Mouse (Mus musculus) MEL (cell line): ENCODE results near the gene Zscan12. TPM values are rescaled to one million over a fixed set of nuclear protein-coding genes. Genes with fewer than 3 reads are reported as not detected.

Experiments used
- DNase-seq: peaks from one replicate; pipeline ENCODE4 v3.0.0; 2011; ENCODE audit warnings: low read depth, low spot score
- H3K27ac ChIP-seq: 2 replicates; pipeline ENCODE4 v1.5.1; 2012; ENCODE audit warnings: low read depth, mild to moderate bottlenecking, control low read depth, low read length, moderate library complexity; ENCODE audit not compliant: control insufficient read depth
- H3K27me3 ChIP-seq, 2 experiments: fragments of 150-350 bp in 1 of 2; sonication (generic) in 1 of 2; 2 replicates each; pipeline ENCODE4 v1.6.1; 2012; ENCODE audit warnings: low read length in 2 of 2, mild to moderate bottlenecking in 2 of 2, improper control_type of control experiment in 1 of 2, moderate library complexity in 1 of 2; ENCODE audit not compliant: insufficient read depth in 2 of 2, control insufficient read depth in 1 of 2
- H3K36me3 ChIP-seq, 2 experiments: 2 replicates each; pipeline ENCODE4 v1.6.1; 2012 to 2014; ENCODE audit warnings: low read length in 2 of 2, improper control_type of control experiment in 1 of 2, inconsistent platforms in 1 of 2, mild to moderate bottlenecking in 1 of 2; ENCODE audit not compliant: insufficient read depth in 2 of 2, control insufficient read depth in 1 of 2
- H3K4me1 ChIP-seq, 2 experiments: fragments of 150-350 bp in 1 of 2; sonication (generic) in 1 of 2; 2 replicates each; pipeline ENCODE4 v1.6.1; 2012; ENCODE audit warnings: low read length in 2 of 2, improper control_type of control experiment in 1 of 2, mild to moderate bottlenecking in 1 of 2; ENCODE audit not compliant: insufficient read depth in 2 of 2, control insufficient read depth in 1 of 2
- H3K4me3 ChIP-seq, 2 experiments: fragments of 150-350 bp in 1 of 2; sonication (generic) in 1 of 2; 2 replicates each; pipeline ENCODE4 v1.5.1; 2012; ENCODE audit warnings: low read depth in 2 of 2, low read length in 2 of 2, mild to moderate bottlenecking in 2 of 2, moderate library complexity in 2 of 2, control low read depth in 1 of 2, improper control_type of control experiment in 1 of 2; ENCODE audit not compliant: control insufficient read depth in 1 of 2, insufficient read depth in 1 of 2
- H3K79me2 ChIP-seq: 2 replicates; pipeline ENCODE4 v1.6.1; 2012; ENCODE audit warnings: mild to moderate bottlenecking, low read length, moderate library complexity; ENCODE audit not compliant: control insufficient read depth, poor library complexity, insufficient read depth
- H3K9ac ChIP-seq: 2 replicates; pipeline ENCODE4 v1.6.1; 2012; ENCODE audit warnings: low read depth, mild to moderate bottlenecking, control low read depth, low read length, moderate library complexity; ENCODE audit not compliant: control insufficient read depth, poor library complexity, severe bottlenecking
- H3K9me3 ChIP-seq: fragments of 150-350 bp; sonication (generic); replicated peaks from 2 replicates; pipeline ENCODE4 v1.6.1; 2012; ENCODE audit warnings: mild to moderate bottlenecking, low read length, improper control_type of control experiment, moderate library complexity; ENCODE audit not compliant: insufficient read depth
- BHLHE40 ChIP-seq: IDR thresholded peaks from 2 replicates; pipeline ENCODE4 v1.6.1; 2012; ENCODE audit warnings: low read depth, mild to moderate bottlenecking, inconsistent platforms, low read length, improper control_type of control experiment, borderline replicate concordance
- CHD1 ChIP-seq: IDR thresholded peaks from 2 replicates; pipeline ENCODE4 v1.6.1; 2012; ENCODE audit warnings: low read depth, mild to moderate bottlenecking, inconsistent platforms, low read length, improper control_type of control experiment
- E2F4 ChIP-seq: IDR thresholded peaks from 2 replicates; pipeline ENCODE4 v1.6.1; 2011; ENCODE audit warnings: low read depth, low read length, improper control_type of control experiment, borderline replicate concordance
- ELF1 ChIP-seq: IDR thresholded peaks from 2 replicates; pipeline ENCODE4 v1.6.1; 2014; ENCODE audit warnings: low read depth, mild to moderate bottlenecking, inconsistent platforms, low read length, improper control_type of control experiment, moderate library complexity
- EP300 ChIP-seq, 2 experiments: IDR thresholded peaks; 2 replicates each; pipeline ENCODE4 v1.6.1; 2011; ENCODE audit warnings: improper control_type of control experiment in 2 of 2, low read length in 2 of 2, low read depth in 1 of 2, mild to moderate bottlenecking in 1 of 2
- ETS1 ChIP-seq: IDR thresholded peaks from 2 replicates; pipeline ENCODE4 v1.6.1; 2012; ENCODE audit warnings: low read depth, mild to moderate bottlenecking, inconsistent platforms, low read length, improper control_type of control experiment, moderate library complexity
- GABPA ChIP-seq: IDR thresholded peaks from 2 replicates; pipeline ENCODE4 v1.6.1; 2012; ENCODE audit warnings: low read depth, mild to moderate bottlenecking, inconsistent platforms, low read length, improper control_type of control experiment, moderate library complexity
- GATA1 ChIP-seq: IDR thresholded peaks from 2 replicates; pipeline ENCODE4 v1.6.1; 2011; ENCODE audit warnings: low read depth, low read length, improper control_type of control experiment
- JUND ChIP-seq: IDR thresholded peaks from 2 replicates; pipeline ENCODE4 v1.6.1; 2011; ENCODE audit warnings: low read depth, mild to moderate bottlenecking, improper control_type of control experiment, low read length
- MAX ChIP-seq: IDR thresholded peaks from 2 replicates; pipeline ENCODE4 v1.6.1; 2011; ENCODE audit warnings: low read length, improper control_type of control experiment
- MEF2A ChIP-seq: IDR thresholded peaks from 2 replicates; pipeline ENCODE4 v1.6.1; 2014; ENCODE audit warnings: low read depth, mild to moderate bottlenecking, inconsistent platforms, low read length, improper control_type of control experiment; ENCODE audit not compliant: poor library complexity, insufficient replicate concordance, severe bottlenecking; ENCODE audit errors: extremely low read depth
- MYB ChIP-seq: IDR thresholded peaks from 2 replicates; pipeline ENCODE4 v1.6.1; 2011; ENCODE audit warnings: mild to moderate bottlenecking, low read depth, low read length, improper control_type of control experiment
- NELFE ChIP-seq: IDR thresholded peaks from 2 replicates; pipeline ENCODE4 v1.6.1; 2011; ENCODE audit warnings: low read depth, low read length, improper control_type of control experiment
- NRF1 ChIP-seq: IDR thresholded peaks from 2 replicates; pipeline ENCODE4 v1.6.1; 2014; ENCODE audit warnings: low read depth, mild to moderate bottlenecking, inconsistent platforms, low read length, improper control_type of control experiment, moderate library complexity; ENCODE audit not compliant: poor library complexity, insufficient read depth, severe bottlenecking
- POLR2A ChIP-seq, 2 experiments: IDR thresholded peaks; 2 replicates each; pipeline ENCODE4 v1.6.1; 2011 to 2012; ENCODE audit warnings: low read length in 2 of 2, mild to moderate bottlenecking in 2 of 2, control low read depth in 1 of 2, improper control_type of control experiment in 1 of 2, low read depth in 1 of 2, moderate library complexity in 1 of 2; ENCODE audit not compliant: control insufficient read depth in 1 of 2, insufficient read depth in 1 of 2, poor library complexity in 1 of 2
- POLR2AphosphoS2 ChIP-seq: IDR thresholded peaks from 2 replicates; pipeline ENCODE4 v1.6.1; 2011; ENCODE audit warnings: low read length, improper control_type of control experiment
- POLR2AphosphoS5 ChIP-seq: IDR thresholded peaks from 2 replicates; pipeline ENCODE4 v1.6.1; 2012; ENCODE audit warnings: low read depth, borderline replicate concordance, mild to moderate bottlenecking, inconsistent platforms, low read length, moderate library complexity, mixed read lengths
- RAD21 ChIP-seq: IDR thresholded peaks from 2 replicates; pipeline ENCODE4 v1.6.1; 2011; ENCODE audit warnings: mild to moderate bottlenecking, low read depth, low read length, improper control_type of control experiment
- TBP ChIP-seq: IDR thresholded peaks from 2 replicates; pipeline ENCODE4 v1.8.0; 2011; ENCODE audit warnings: low read depth, low read length, improper control_type of control experiment
- UBTF ChIP-seq: IDR thresholded peaks from 2 replicates; pipeline ENCODE4 v1.6.1; 2012; ENCODE audit warnings: low read depth, mild to moderate bottlenecking, inconsistent platforms, low read length, improper control_type of control experiment, moderate library complexity, borderline replicate concordance; ENCODE audit not compliant: insufficient read depth
- ZC3H11A ChIP-seq: IDR thresholded peaks from 2 replicates; pipeline ENCODE4 v1.6.1; 2012; ENCODE audit warnings: low read depth, mild to moderate bottlenecking, inconsistent platforms, low read length, improper control_type of control experiment
- ZNF384 ChIP-seq: IDR thresholded peaks from 2 replicates; pipeline ENCODE4 v1.6.1; 2012; ENCODE audit warnings: low read depth, mild to moderate bottlenecking, inconsistent platforms, low read length, improper control_type of control experiment
- polyA plus RNA-seq, 2 experiments: library from polyadenylated mRNA; stranded (reverse) in 1 of 2; unstranded in 1 of 2; fragments of >175 nt in 1 of 2; fragments of >200 nt in 1 of 2; gene quantifications; 2 replicates each; pipeline versions ENCODE4 v1.2.1 to v1.2.4; 2012; ENCODE audit warnings: low replicate concordance in 2 of 2, low read depth in 1 of 2; ENCODE audit not compliant: insufficient read length in 2 of 2, insufficient read depth in 1 of 2, missing spikeins in 1 of 2
- total RNA-seq: library from RNA; depleted of rRNA; stranded (reverse); fragments of 300-350 nt; gene quantifications from 2 replicates; pipeline ENCODE4 v1.2.3, GENCODE M21; 2012

Gene Zscan12
- total and polyA plus RNA-seq, 3 experiments, result 6.8 to 11.1 TPM; not detected in 1

- peaks cover 5% of the 10 kb centered on the region in 2 experiments; a peak in 3 of 4 replicates for H3K4me1 ChIP-seq
- peaks cover 0 to 31% of the 10 kb centered on the region in 2 experiments; a peak in 2 of 4 replicates for H3K36me3 ChIP-seq
- H3K9ac ChIP-seq, result no peak overlapping the region
- DNase-seq, result no peak
- H3K79me2 ChIP-seq, result peaks cover 2% of the 10 kb centered on the region
- peak overlapping the region in 1 of 2 experiments; percentile 75; a peak in 1 of 4 replicates for H3K4me3 ChIP-seq
- no peaks in the 10 kb centered on the region; a peak in 1 of 4 replicates for H3K27me3 ChIP-seq
- no peak overlapping the region for H3K27ac ChIP-seq
- no peak for TF ChIP-seq NRF1
- no peak for TF ChIP-seq RAD21
- TF ChIP-seq ETS1, result no peak
- no peak for TF ChIP-seq MEF2A
- H3K9me3 ChIP-seq, result no peaks in the 10 kb centered on the region
Observed at GRCm38 (mm10) chr13:21363719-21364118, 1.1 kb downstream of the Zscan12 start.

- H3K27ac ChIP-seq, result no peak overlapping the region
- no peak for DNase-seq
- no peak overlapping the region for H3K4me3 ChIP-seq
- no peaks in the 10 kb centered on the region for H3K9me3 ChIP-seq
- peaks cover 2% of the 10 kb centered on the region for H3K79me2 ChIP-seq
- no peaks in the 10 kb centered on the region for H3K27me3 ChIP-seq
- no peak for TF ChIP-seq BHLHE40
- no peak for TF ChIP-seq POLR2AphosphoS2
- TF ChIP-seq MYB, result no peak
- TF ChIP-seq TBP, result no peak
- no peak for TF ChIP-seq MAX
- TF ChIP-seq CHD1, result no peak
- no peak for TF ChIP-seq GATA1
- TF ChIP-seq UBTF, result no peak
- TF ChIP-seq JUND, result no peak
- TF ChIP-seq NELFE, result no peak
- no peak for TF ChIP-seq GABPA
- TF ChIP-seq RAD21, result no peak
- no peak for TF ChIP-seq EP300 (IDR thresholded peaks at IDR 0.05; ENCODE audit: low read depth in 1 of 2, low read length in 2 of 2)
- TF ChIP-seq POLR2AphosphoS5, result no peak
- no peak for TF ChIP-seq E2F4
- TF ChIP-seq ZC3H11A, result no peak
- TF ChIP-seq ELF1, result no peak
- no peak for TF ChIP-seq ZNF384
- TF ChIP-seq POLR2A (IDR thresholded peaks at IDR 0.05; ENCODE audit: control insufficient read depth in 1 of 2, insufficient read depth in 1 of 2, low read depth in 1 of 2, low read length in 2 of 2, poor library complexity in 1 of 2), result no peak
- peaks cover 5 to 8% of the 10 kb centered on the region in 2 experiments; a peak in 3 of 4 replicates for H3K4me1 ChIP-seq
- H3K9ac ChIP-seq, result no peak overlapping the region
- peaks cover 0 to 41% of the 10 kb centered on the region in 2 experiments; a peak in 3 of 4 replicates for H3K36me3 ChIP-seq
Observed at GRCm38 (mm10) chr13:21366635-21367034, 4.0 kb downstream of the Zscan12 start.
